Mouse (Mus musculus): ENCODE data around the gene Ssrp1.

DNA sequence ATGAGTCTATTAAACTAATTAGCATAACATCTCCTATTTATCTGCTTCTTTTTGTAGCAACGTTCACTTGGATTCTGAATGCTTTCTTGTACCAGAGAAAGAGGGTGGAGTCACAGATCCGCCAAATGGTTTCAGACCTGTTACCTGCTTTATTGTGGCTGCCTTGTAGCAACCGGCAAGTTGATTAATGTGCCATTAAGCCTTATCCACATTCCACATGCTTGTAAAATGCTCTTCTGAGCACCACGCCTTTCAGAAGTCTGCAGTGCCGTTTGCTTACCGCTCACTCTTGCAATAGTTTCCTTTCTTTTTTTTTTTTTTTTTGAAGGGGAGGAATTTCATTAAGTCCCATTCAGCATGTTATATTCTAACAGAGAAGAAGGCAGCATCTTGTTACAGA, 7.1 kb upstream of the Ssrp1 start:
- TF ChIP-seq CTCF (IDR thresholded peaks at IDR 0.05; ENCODE audit: insufficient read depth, low read depth, low read length) (no peak), POLR2A (IDR thresholded peaks at IDR 0.05; ENCODE audit: insufficient read depth, low read depth, low read length) (no peak)
